Mouse (Mus musculus): ENCODE measurements around the gene Otub1. TPM values are rescaled to one million over a fixed set of nuclear protein-coding genes. Genes with fewer than 3 reads are reported as not detected.

Gene Otub1
- polyA plus RNA-seq, 1 experiment from 2014 or later = 153 TPM

DNA sequence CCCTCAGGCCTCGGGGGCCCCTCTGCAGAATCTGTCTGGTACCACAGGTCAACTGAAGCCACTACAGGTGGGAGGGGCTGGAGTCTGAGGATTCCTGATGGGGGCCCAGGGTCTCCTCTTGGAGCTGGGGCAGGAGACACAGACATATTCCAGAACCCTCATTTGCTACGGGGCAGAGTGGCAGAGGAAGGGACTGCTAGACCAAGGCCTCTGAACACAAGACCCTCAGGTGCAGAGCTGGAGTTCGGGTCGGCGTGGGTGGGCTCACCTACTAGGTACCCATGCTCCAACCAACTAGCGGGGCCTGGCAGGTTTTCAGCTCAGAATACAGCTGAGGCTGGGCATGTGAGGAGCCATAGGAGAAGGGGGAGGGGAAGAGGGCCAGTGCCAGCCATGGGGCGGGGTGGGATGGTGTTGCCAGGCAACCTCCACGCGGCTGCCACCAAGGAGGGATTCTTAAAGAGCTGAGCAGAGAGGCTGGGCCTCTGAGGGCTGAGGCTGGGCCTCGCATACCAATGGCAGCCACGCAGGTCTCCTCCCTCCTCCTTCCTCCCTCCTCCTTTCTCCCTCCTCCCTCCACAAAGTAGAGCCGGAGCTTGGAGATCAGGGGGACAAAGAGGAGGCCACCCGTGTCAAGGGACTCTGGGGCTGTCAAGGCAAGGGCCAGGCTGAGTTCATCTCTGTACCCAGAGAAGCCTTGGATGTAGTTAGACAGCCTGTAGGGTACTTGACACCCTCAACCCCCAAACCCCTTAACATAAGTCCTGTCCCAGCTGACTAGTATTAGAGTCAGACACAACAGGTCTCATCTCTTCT, 33.9 kb downstream of the Otub1 start:
- peaks cover 18 to 29% of the 10 kb centered on the region in 2 experiments for H3K4me1 ChIP-seq (ENCODE audit: control insufficient read depth in 2 of 2, insufficient read depth in 2 of 2, low read length in 2 of 2)
- WGBS = 15% methylated on average over 13 of the region's 13 CpGs
- ATAC-seq (ENCODE audit: insufficient number of reproducible peaks, insufficient read depth, low FRiP score, low read depth) = peak; percentile 45
- H3K4me2 ChIP-seq (ENCODE audit: low read length) = no peak overlapping the region
- H3K27me3 ChIP-seq (ENCODE audit: control insufficient read depth, insufficient read depth, low read length) = peaks cover 18% of the 10 kb centered on the region; the same call in 1 of the 2 replicates
- H3K9me3 ChIP-seq (ENCODE audit: control insufficient read depth, low read length) = no peaks in the 10 kb centered on the region
- no peaks in the 10 kb centered on the region for H3K36me3 ChIP-seq (ENCODE audit: control insufficient read depth, insufficient read depth, low read length)
- no peak overlapping the region for H3K9ac ChIP-seq (ENCODE audit: low read length)
- H3K27ac ChIP-seq (replicated peaks in 1 of 2; ENCODE audit: control insufficient read depth in 1 of 2, insufficient read depth in 1 of 2, low read depth in 2 of 2, low read length in 2 of 2) = no peak overlapping the region
- H3K4me3 ChIP-seq (ENCODE audit: control insufficient read depth in 1 of 2, insufficient read depth in 1 of 2, low read depth in 1 of 2, low read length in 2 of 2) = no peak overlapping the region

GRCm38 (mm10) chr19:7171447-7171846, 34.7 kb downstream of the Otub1 start:
- H3K9me3 ChIP-seq (ENCODE audit: control insufficient read depth, low read length) = no peaks in the 10 kb centered on the region
- H3K4me1 ChIP-seq (ENCODE audit: control insufficient read depth in 2 of 2, insufficient read depth in 2 of 2, low read length in 2 of 2) = peaks cover 18 to 28% of the 10 kb centered on the region in 2 experiments
- no peaks in the 10 kb centered on the region for H3K36me3 ChIP-seq (ENCODE audit: control insufficient read depth, insufficient read depth, low read length)
- WGBS = 14% methylated on average over 8 of the region's 8 CpGs
- peaks cover 26% of the 10 kb centered on the region for H3K27me3 ChIP-seq (ENCODE audit: control insufficient read depth, insufficient read depth, low read length)
- no peak overlapping the region for H3K9ac ChIP-seq (ENCODE audit: low read length)
- H3K4me2 ChIP-seq (ENCODE audit: low read length) = no peak overlapping the region
- no peak overlapping the region for H3K4me3 ChIP-seq (ENCODE audit: control insufficient read depth in 1 of 2, insufficient read depth in 1 of 2, low read depth in 1 of 2, low read length in 2 of 2)
- ATAC-seq (ENCODE audit: insufficient number of reproducible peaks, insufficient read depth, low FRiP score, low read depth) = no peak
- H3K27ac ChIP-seq (replicated peaks in 1 of 2; ENCODE audit: control insufficient read depth in 1 of 2, insufficient read depth in 1 of 2, low read depth in 2 of 2, low read length in 2 of 2) = no peak overlapping the region

DNA sequence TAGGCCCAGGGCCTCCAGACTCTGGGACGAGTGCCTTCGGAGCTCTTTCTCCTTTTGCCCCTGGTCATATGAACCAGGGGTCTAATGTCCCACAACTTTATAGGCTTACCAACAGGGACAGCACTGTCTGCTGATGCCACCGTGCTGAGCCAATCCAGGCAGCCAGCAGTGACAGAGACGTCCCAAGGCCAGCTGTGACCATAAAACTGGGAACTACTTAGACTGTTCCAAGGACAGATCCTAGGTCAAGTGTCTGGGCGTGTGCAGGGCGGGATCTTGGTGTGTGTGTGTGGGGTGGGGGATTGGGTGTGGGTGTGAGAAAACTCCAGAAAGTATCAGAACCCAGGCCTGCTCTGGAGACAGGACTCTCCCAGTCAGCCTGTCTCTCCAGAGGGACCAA, 35.2 kb downstream of the Otub1 start:
- peaks cover 18 to 26% of the 10 kb centered on the region in 2 experiments for H3K4me1 ChIP-seq (ENCODE audit: control insufficient read depth in 2 of 2, insufficient read depth in 2 of 2, low read length in 2 of 2)
- no peaks in the 10 kb centered on the region for H3K9me3 ChIP-seq (ENCODE audit: control insufficient read depth, low read length)
- H3K9ac ChIP-seq (ENCODE audit: low read length) = no peak overlapping the region
- H3K27me3 ChIP-seq (ENCODE audit: control insufficient read depth, insufficient read depth, low read length) = peaks cover 31% of the 10 kb centered on the region
- no peaks in the 10 kb centered on the region for H3K36me3 ChIP-seq (ENCODE audit: control insufficient read depth, insufficient read depth, low read length)
- 76% methylated on average over 6 of the region's 6 CpGs for WGBS
- no peak overlapping the region for H3K4me2 ChIP-seq (ENCODE audit: low read length)
- ATAC-seq (ENCODE audit: insufficient number of reproducible peaks, insufficient read depth, low FRiP score, low read depth) = no peak
- H3K4me3 ChIP-seq (ENCODE audit: control insufficient read depth in 1 of 2, insufficient read depth in 1 of 2, low read depth in 1 of 2, low read length in 2 of 2) = no peak overlapping the region
- no peak overlapping the region for H3K27ac ChIP-seq (replicated peaks in 1 of 2; ENCODE audit: control insufficient read depth in 1 of 2, insufficient read depth in 1 of 2, low read depth in 2 of 2, low read length in 2 of 2)

DNA sequence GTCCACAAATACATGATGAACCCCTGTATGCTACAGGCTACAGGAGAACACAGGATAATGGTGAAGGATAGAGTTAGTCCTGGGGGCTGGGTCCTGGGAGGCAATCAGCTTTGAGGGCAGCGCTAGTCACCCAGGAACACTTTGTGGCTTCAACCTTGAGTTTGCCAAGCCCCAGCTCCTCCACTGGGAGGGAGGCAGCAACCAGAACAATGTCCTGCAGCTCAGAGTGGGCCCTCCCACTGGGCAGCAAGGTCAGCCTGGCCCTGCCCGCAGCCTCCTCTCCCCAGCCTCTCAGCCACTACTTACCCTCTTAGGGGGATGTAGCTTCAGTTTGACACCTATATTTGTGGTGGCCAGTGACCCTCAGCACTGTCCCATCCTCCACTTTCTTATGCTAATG, 37.7 kb downstream of the Otub1 start:
- peaks cover 48% of the 10 kb centered on the region for H3K27me3 ChIP-seq (ENCODE audit: control insufficient read depth, insufficient read depth, low read length)
- no peaks in the 10 kb centered on the region for H3K9me3 ChIP-seq (ENCODE audit: control insufficient read depth, low read length)
- no peaks in the 10 kb centered on the region for H3K36me3 ChIP-seq (ENCODE audit: control insufficient read depth, insufficient read depth, low read length)
- 54% methylated on average over 2 of the region's 2 CpGs for WGBS
- H3K27ac ChIP-seq (replicated peaks in 1 of 2; ENCODE audit: control insufficient read depth in 1 of 2, insufficient read depth in 1 of 2, low read depth in 2 of 2, low read length in 2 of 2) = no peak overlapping the region
- H3K4me1 ChIP-seq (ENCODE audit: control insufficient read depth in 2 of 2, insufficient read depth in 2 of 2, low read length in 2 of 2) = peaks cover 25 to 38% of the 10 kb centered on the region in 2 experiments
- H3K4me2 ChIP-seq (ENCODE audit: low read length) = no peak overlapping the region
- no peak for ATAC-seq (ENCODE audit: insufficient number of reproducible peaks, insufficient read depth, low FRiP score, low read depth)
- H3K4me3 ChIP-seq (ENCODE audit: control insufficient read depth in 1 of 2, insufficient read depth in 1 of 2, low read depth in 1 of 2, low read length in 2 of 2) = no peak overlapping the region
- H3K9ac ChIP-seq (ENCODE audit: low read length) = no peak overlapping the region

DNA sequence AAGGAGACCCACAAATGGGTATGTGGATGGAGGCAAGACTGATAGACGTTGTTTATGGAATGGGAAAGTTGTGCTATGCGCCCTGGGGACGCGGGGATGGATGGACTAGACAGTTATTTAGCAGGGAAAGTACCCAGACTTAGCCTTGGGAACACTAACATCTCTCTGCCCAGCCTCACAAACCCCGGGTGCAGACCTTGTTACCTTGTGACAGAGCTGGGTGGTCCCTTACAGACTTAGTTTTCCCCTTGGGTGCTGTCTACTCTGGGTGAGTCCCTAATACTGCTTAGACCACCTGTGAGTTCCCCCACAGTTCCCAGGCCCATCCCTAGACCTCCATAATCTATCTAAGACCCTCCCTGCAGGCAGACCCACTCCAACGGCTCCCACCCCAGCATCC, 39.3 kb downstream of the Otub1 start:
- no peak for ATAC-seq (ENCODE audit: insufficient number of reproducible peaks, insufficient read depth, low FRiP score, low read depth)
- H3K4me3 ChIP-seq (ENCODE audit: control insufficient read depth in 1 of 2, insufficient read depth in 1 of 2, low read depth in 1 of 2, low read length in 2 of 2) = no peak overlapping the region
- H3K27me3 ChIP-seq (ENCODE audit: control insufficient read depth, insufficient read depth, low read length) = peaks cover 59% of the 10 kb centered on the region
- WGBS = 17% methylated on average over 6 of the region's 6 CpGs
- peaks cover 17 to 28% of the 10 kb centered on the region in 2 experiments for H3K4me1 ChIP-seq (ENCODE audit: control insufficient read depth in 2 of 2, insufficient read depth in 2 of 2, low read length in 2 of 2)
- H3K36me3 ChIP-seq (ENCODE audit: control insufficient read depth, insufficient read depth, low read length) = no peaks in the 10 kb centered on the region
- no peak overlapping the region for H3K27ac ChIP-seq (replicated peaks in 1 of 2; ENCODE audit: control insufficient read depth in 1 of 2, insufficient read depth in 1 of 2, low read depth in 2 of 2, low read length in 2 of 2)
- H3K4me2 ChIP-seq (ENCODE audit: low read length) = no peak overlapping the region
- no peak overlapping the region for H3K9ac ChIP-seq (ENCODE audit: low read length)
- H3K9me3 ChIP-seq (ENCODE audit: control insufficient read depth, low read length) = no peaks in the 10 kb centered on the region

DNA sequence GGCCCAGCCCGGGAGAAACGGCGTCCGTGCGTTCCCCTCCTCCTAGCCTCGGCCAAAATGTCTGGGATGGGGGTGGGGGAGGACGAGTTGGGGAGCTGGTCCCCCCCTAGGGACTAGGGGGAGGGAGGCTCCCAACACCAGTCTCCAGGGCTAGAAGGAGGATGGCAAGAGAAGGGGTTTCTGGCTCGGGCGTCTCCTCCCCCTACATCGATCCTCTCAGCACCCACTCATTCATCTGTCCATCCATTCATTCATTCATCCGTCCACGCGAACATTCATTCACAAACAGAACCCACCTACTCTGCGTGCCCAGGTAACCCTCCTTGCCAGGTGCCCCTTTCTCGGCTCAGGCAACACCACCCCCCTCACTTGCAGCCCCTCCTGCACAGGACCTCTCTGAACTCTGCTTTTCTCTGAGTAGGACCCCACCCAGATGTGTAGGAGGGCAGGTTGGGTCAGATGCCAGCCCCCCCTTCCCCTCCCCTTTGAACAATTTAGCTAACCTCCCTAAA, 39.9 kb downstream of the Otub1 start:
- H3K27me3 ChIP-seq (ENCODE audit: control insufficient read depth, insufficient read depth, low read length) = peaks cover 59% of the 10 kb centered on the region
- 3% methylated on average over 13 of the region's 15 CpGs for WGBS
- H3K36me3 ChIP-seq (ENCODE audit: control insufficient read depth, insufficient read depth, low read length) = no peaks in the 10 kb centered on the region
- ATAC-seq (ENCODE audit: insufficient number of reproducible peaks, insufficient read depth, low FRiP score, low read depth) = no peak
- peak overlapping the region; percentile 100 for H3K4me2 ChIP-seq (ENCODE audit: low read length)
- no peaks in the 10 kb centered on the region for H3K9me3 ChIP-seq (ENCODE audit: control insufficient read depth, low read length)
- H3K4me3 ChIP-seq (ENCODE audit: control insufficient read depth in 1 of 2, insufficient read depth in 1 of 2, low read depth in 1 of 2, low read length in 2 of 2) = peak overlapping the region; percentile 55 to 69; a peak in 3 of 4 replicates
- H3K27ac ChIP-seq (replicated peaks in 1 of 2; ENCODE audit: control insufficient read depth in 1 of 2, insufficient read depth in 1 of 2, low read depth in 2 of 2, low read length in 2 of 2) = no peak overlapping the region
- peaks cover 12 to 23% of the 10 kb centered on the region in 2 experiments for H3K4me1 ChIP-seq (ENCODE audit: control insufficient read depth in 2 of 2, insufficient read depth in 2 of 2, low read length in 2 of 2)
- H3K9ac ChIP-seq (ENCODE audit: low read length) = peak overlapping the region; percentile 76

- no peak for ATAC-seq (ENCODE audit: insufficient number of reproducible peaks, insufficient read depth, low FRiP score, low read depth)
- H3K27me3 ChIP-seq (ENCODE audit: control insufficient read depth, insufficient read depth, low read length) = peaks cover 59% of the 10 kb centered on the region
- no peaks in the 10 kb centered on the region for H3K9me3 ChIP-seq (ENCODE audit: control insufficient read depth, low read length)
- peaks cover 7 to 19% of the 10 kb centered on the region in 2 experiments; a peak in 3 of 4 replicates for H3K4me1 ChIP-seq (ENCODE audit: control insufficient read depth in 2 of 2, insufficient read depth in 2 of 2, low read length in 2 of 2)
- no peak overlapping the region for H3K27ac ChIP-seq (replicated peaks in 1 of 2; ENCODE audit: control insufficient read depth in 1 of 2, insufficient read depth in 1 of 2, low read depth in 2 of 2, low read length in 2 of 2)
- H3K4me2 ChIP-seq (ENCODE audit: low read length) = peak overlapping the region; percentile 100
- 2% methylated on average over 64 of the region's 105 CpGs for WGBS
- no peaks in the 10 kb centered on the region for H3K36me3 ChIP-seq (ENCODE audit: control insufficient read depth, insufficient read depth, low read length)
- peak overlapping the region; percentile 76 for H3K9ac ChIP-seq (ENCODE audit: low read length)
- peak overlapping the region; percentile 55 to 69 for H3K4me3 ChIP-seq (ENCODE audit: control insufficient read depth in 1 of 2, insufficient read depth in 1 of 2, low read depth in 1 of 2, low read length in 2 of 2)
Observed at GRCm38 (mm10) chr19:7165509-7166199, 40.5 kb downstream of the Otub1 start.

Measured in heart, embryonic 14.5 days (tissue).